Mouse (Mus musculus): Measurements from ENCODE around the gene Tcn2.
A peak's percentile ranks its signal among the peaks of the same experiment; 100 is the strongest.

The Tcn2 gene

GRCm38 (mm10) chr11:3893970-3894369, 38.0 kb downstream of the Tcn2 start:
- DNase-seq, result no peak

DNA sequence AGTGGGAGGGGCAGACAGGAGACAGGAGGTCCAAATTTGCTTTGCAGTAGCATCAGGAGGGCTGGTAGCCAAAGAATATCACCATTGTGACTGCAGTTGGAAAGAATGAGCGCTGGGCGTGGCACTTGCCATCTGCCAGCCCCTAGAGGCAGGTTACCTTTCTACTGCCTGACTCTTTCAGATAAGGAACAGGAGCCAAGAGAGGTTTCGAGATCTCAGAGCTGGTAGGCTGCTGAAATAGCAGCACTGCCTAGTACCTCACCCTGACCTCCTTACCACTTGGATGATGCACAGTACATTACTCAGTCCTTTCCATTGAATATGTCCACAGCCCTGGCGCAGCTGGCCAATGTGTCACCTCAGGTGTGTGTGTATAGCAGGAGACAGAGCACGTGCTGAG, 44.6 kb downstream of the Tcn2 start:
- DNase-seq, result no peak

GRCm38 (mm10) chr11:3883711-3884110, 48.2 kb downstream of the Tcn2 start:
- no peak for DNase-seq

DNA sequence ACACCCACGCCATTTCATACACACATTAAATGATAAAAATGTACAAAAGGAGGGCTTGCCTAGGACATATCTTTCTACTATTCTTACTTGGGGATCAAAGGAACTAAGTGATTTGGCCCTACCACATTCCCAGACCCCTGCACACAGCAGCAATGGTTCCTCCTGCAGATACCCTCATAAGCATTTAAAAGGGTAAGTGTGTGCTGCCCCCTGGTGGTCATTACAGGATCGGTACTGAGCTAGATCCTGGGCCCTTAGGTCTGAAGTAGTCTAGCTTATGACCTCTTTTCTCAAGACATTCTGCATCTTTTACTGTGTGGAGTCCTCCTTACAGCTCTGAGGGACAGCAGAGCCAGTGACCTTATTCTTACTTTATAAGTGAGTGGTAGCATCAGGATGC, 52.1 kb downstream of the Tcn2 start:
- DNase-seq, result peak; percentile 77 to 91

- no peak for DNase-seq
These were observed 53.3 kb downstream of the Tcn2 start for GRCm38 (mm10) chr11:3878660-3879059.

DNA sequence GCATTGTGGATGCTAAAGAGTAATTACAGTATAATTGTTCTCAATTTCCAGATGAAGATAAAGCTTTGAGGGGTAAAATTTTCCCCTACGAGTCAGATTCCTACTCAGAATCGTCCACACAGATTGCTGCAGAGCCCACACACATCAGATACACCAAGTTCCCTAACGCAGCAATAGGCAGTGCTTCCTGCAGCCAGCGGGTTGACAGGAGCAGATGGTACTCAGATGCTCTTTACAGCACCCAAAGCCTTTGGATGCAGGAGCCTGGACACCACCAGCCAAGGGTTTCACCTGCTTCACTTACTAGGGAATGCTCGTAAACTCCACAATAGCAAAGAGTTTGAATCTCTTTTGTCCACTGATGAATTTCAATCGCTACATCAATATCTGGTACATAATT, 55.5 kb downstream of the Tcn2 start:
- DNase-seq, result no peak

Data from kidney, postnatal 36 days (tissue).